Mouse (Mus musculus) limb, embryonic 11.5 days (tissue): Measurements from ENCODE around the gene Klf7. TPM values are rescaled to one million over a fixed set of nuclear protein-coding genes. Genes with fewer than 3 reads are reported as not detected.

Experiments used
- ATAC-seq: fragments of 200-750 bp; cut with Nextera tagmentation; 2 replicates; pipeline ENCODE4 v1.8.0; 2017; ENCODE audit warnings: low read depth; ENCODE audit not compliant: insufficient number of reproducible peaks, low FRiP score, low TSS enrichment
- DNase-seq: peaks from one replicate; pipeline ENCODE4 v3.0.0-alpha.2; 2015; ENCODE audit warnings: low spot score
- H3K27ac ChIP-seq: fragments of 300-500 bp; sonication (generic); replicated peaks from 2 replicates; pipeline ENCODE4 v1.5.1; 2014; ENCODE audit warnings: low read depth, mild to moderate bottlenecking, low read length
- H3K27me3 ChIP-seq: fragments of 300-500 bp; sonication (generic); 2 replicates; pipeline ENCODE4 v1.6.1; 2014; ENCODE audit warnings: mild to moderate bottlenecking, low read length, mixed read lengths; ENCODE audit not compliant: control insufficient read depth, insufficient read depth
- H3K36me3 ChIP-seq: fragments of 300-500 bp; sonication (generic); 2 replicates; pipeline ENCODE4 v1.6.1; 2014; ENCODE audit warnings: mild to moderate bottlenecking, low read length, moderate library complexity, mixed read lengths; ENCODE audit not compliant: control insufficient read depth, insufficient read depth
- H3K4me1 ChIP-seq: fragments of 300-500 bp; sonication (generic); 2 replicates; pipeline ENCODE4 v1.6.1; 2014; ENCODE audit warnings: low read length, mixed read lengths; ENCODE audit not compliant: control insufficient read depth, insufficient read depth
- H3K4me2 ChIP-seq: fragments of 300-500 bp; sonication (generic); 2 replicates; pipeline ENCODE4 v1.6.1; 2014; ENCODE audit warnings: low read depth, mild to moderate bottlenecking, moderate library complexity; ENCODE audit not compliant: severe bottlenecking
- H3K4me3 ChIP-seq: fragments of 300-500 bp; sonication (generic); 2 replicates; pipeline ENCODE4 v1.5.1; 2014; ENCODE audit warnings: low read depth, low read length
- H3K9ac ChIP-seq: fragments of 300-500 bp; sonication (generic); 2 replicates; pipeline ENCODE4 v1.6.1; 2014; ENCODE audit warnings: mild to moderate bottlenecking, low read length
- H3K9me3 ChIP-seq: fragments of 300-500 bp; sonication (generic); 2 replicates; pipeline ENCODE4 v1.6.1; 2016; ENCODE audit warnings: low read length; ENCODE audit not compliant: control insufficient read depth
- WGBS: fragments of 180-500 bp; shearing (Covaris S2); extraction: QIAGEN DNeasy Blood & Tissue Kit; methylation state at CpG from one replicate; pipeline ENCODE4 v1.1.7; 2014; 5-methylcytosine and 5-hydroxymethylcytosine counted together
- polyA plus RNA-seq: library from polyadenylated mRNA; unstranded; fragments of >200 nt; fragmentation: Nextera tagmentation; extraction: Ambion mirVana; gene quantifications from 2 replicates; pipeline ENCODE4 v1.2.1, GENCODE M21; 2014

Gene Klf7
- polyA plus RNA-seq, 1 experiment from 2014 or later: 13.1 TPM

GRCm38 (mm10) chr1:64066320-64067254, 55.5 kb downstream of the Klf7 start:
- Histone ChIP-seq H3K9me3 (no peaks in the 10 kb centered on the region), H3K9ac (no peak overlapping the region), H3K27ac (no peak overlapping the region), H3K4me3 (no peak overlapping the region), H3K4me1 (no peaks in the 10 kb centered on the region), H3K27me3 (no peaks in the 10 kb centered on the region), H3K36me3 (no peaks in the 10 kb centered on the region), H3K4me2 (no peak overlapping the region)
- peak; percentile 67 for DNase-seq
- peak; percentile 89 for ATAC-seq
- 62% methylated on average over 10 of the region's 10 CpGs for WGBS

- no peak overlapping the region for H3K4me3 ChIP-seq
- no peaks in the 10 kb centered on the region for H3K9me3 ChIP-seq
- ATAC-seq (no peak), DNase-seq (no peak)
- no peak overlapping the region for H3K4me2 ChIP-seq
- H3K9ac ChIP-seq: no peak overlapping the region
- 89% methylated on average over 10 of the region's 10 CpGs for WGBS
- no peaks in the 10 kb centered on the region for H3K36me3 ChIP-seq
- no peak overlapping the region for H3K27ac ChIP-seq
- 0 out of 2 replicates have a peak, but pooled peaks cover 10% of the 10 kb centered on the region for H3K4me1 ChIP-seq
- no peaks in the 10 kb centered on the region for H3K27me3 ChIP-seq
Observed at GRCm38 (mm10) chr1:64061488-64061887, 60.6 kb downstream of the Klf7 start.

- Histone ChIP-seq H3K9ac (no peak overlapping the region), H3K27me3 (no peaks in the 10 kb centered on the region), H3K9me3 (no peaks in the 10 kb centered on the region), H3K36me3 (no peaks in the 10 kb centered on the region), H3K27ac (no peak overlapping the region), H3K4me2 (no peak overlapping the region), H3K4me1 (0 out of 2 replicates have a peak, but pooled peaks cover 10% of the 10 kb centered on the region), H3K4me3 (no peak overlapping the region)
- ATAC-seq (no peak), DNase-seq (no peak)
- WGBS: 66% methylated on average over 9 of the region's 9 CpGs
Observed at GRCm38 (mm10) chr1:64060699-64061454, 61.2 kb downstream of the Klf7 start.

DNA sequence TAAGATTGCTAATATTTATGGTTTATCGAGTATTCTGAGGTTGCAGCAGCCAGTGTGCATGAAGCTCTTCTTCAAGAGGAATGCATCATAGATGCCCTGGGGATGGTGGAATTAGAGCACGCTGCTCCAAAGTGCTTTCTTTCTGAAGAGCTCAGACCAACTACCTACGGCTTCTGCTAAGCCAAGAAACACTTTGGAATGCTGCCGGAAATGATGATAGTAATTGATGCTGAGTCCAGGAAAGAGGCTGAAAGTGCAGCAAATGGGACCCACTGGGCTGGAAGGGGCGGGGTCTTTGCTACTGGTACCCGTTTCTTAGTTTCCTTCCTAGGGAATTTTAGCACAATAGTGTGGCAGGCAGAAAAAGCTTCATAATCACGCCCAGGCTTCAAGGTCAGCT, 62.0 kb downstream of the Klf7 start:
- WGBS: 78% methylated on average over 7 of the region's 7 CpGs
- Histone ChIP-seq H3K27ac (no peak overlapping the region), H3K4me1 (0 out of 2 replicates have a peak, but pooled peaks cover 10% of the 10 kb centered on the region), H3K4me2 (no peak overlapping the region), H3K36me3 (no peaks in the 10 kb centered on the region), H3K9me3 (no peaks in the 10 kb centered on the region), H3K4me3 (no peak overlapping the region), H3K27me3 (no peaks in the 10 kb centered on the region), H3K9ac (no peak overlapping the region)
- DNase-seq (no peak), ATAC-seq (no peak)

DNA sequence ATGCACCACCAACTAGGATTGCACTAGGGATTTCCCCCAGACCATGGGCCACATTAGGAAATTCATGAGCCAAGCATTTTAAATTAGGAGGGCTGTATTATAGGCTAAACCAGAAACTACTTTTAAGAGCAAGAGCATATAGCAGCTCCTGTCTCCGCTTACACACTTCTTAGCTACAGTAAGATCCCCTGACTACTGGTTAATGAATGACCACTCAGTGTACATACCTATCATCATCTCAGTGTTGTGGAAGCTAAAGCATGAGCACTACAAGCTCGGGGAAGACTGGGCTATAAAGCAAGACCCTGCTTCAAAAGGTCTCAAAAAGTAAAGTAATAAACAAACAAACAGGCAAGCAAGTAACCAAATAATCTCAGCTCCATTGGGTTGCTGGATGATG, 65.5 kb downstream of the Klf7 start:
- 0 out of 2 replicates have a peak, but pooled peaks cover 10% of the 10 kb centered on the region for H3K4me1 ChIP-seq
- no peak overlapping the region for H3K4me2 ChIP-seq
- DNase-seq (no peak), ATAC-seq (no peak)
- no peaks in the 10 kb centered on the region for H3K36me3 ChIP-seq
- no peak overlapping the region for H3K4me3 ChIP-seq
- H3K27ac ChIP-seq: no peak overlapping the region
- H3K9ac ChIP-seq: no peak overlapping the region
- H3K9me3 ChIP-seq: no peaks in the 10 kb centered on the region
- H3K27me3 ChIP-seq: no peaks in the 10 kb centered on the region
- WGBS: 88% methylated on average over 2 of the region's 2 CpGs

DNA sequence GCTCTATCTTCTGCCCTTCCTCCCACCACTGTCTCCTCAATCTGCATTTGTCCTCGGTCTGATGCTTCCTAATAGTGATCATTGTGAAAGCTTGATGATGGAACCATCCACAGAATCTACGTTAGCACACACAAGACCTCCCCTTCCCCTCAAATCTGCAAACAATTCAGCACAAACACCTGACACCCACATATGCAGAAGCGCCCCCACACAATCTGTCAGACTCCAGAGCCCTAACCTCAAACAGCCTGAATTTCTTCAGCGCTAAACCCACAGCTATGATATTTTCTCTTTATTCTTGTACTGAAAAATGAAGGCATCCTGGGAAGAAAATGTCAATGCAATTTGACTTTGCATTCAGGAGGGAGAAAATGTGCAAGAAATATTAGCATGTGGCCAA, 66.1 kb downstream of the Klf7 start:
- WGBS: 92% methylated on average over 4 of the region's 4 CpGs
- Histone ChIP-seq H3K4me2 (no peak overlapping the region), H3K4me1 (0 out of 2 replicates have a peak, but pooled peaks cover 7% of the 10 kb centered on the region), H3K9ac (no peak overlapping the region), H3K27me3 (no peaks in the 10 kb centered on the region), H3K36me3 (no peaks in the 10 kb centered on the region), H3K9me3 (no peaks in the 10 kb centered on the region), H3K27ac (no peak overlapping the region), H3K4me3 (no peak overlapping the region)
- ATAC-seq: no peak
- DNase-seq: no peak

GRCm38 (mm10) chr1:64055210-64055609, 66.9 kb downstream of the Klf7 start:
- ATAC-seq (no peak), DNase-seq (no peak)
- Histone ChIP-seq H3K9me3 (no peaks in the 10 kb centered on the region), H3K9ac (no peak overlapping the region), H3K27me3 (no peaks in the 10 kb centered on the region), H3K36me3 (no peaks in the 10 kb centered on the region), H3K4me3 (no peak overlapping the region), H3K4me2 (no peak overlapping the region), H3K4me1 (0 out of 2 replicates have a peak, but pooled peaks cover 1% of the 10 kb centered on the region), H3K27ac (no peak overlapping the region)
- WGBS: 97% methylated on average over 4 of the region's 4 CpGs

GRCm38 (mm10) chr1:64052069-64052750, 69.9 kb downstream of the Klf7 start:
- H3K4me2 ChIP-seq: no peak overlapping the region
- ATAC-seq (no peak), DNase-seq (no peak)
- no peaks in the 10 kb centered on the region for H3K27me3 ChIP-seq
- no peak overlapping the region for H3K27ac ChIP-seq
- no peak overlapping the region for H3K9ac ChIP-seq
- H3K9me3 ChIP-seq: no peaks in the 10 kb centered on the region
- H3K4me3 ChIP-seq: no peak overlapping the region
- no peaks in the 10 kb centered on the region for H3K4me1 ChIP-seq
- H3K36me3 ChIP-seq: no peaks in the 10 kb centered on the region
- 81% methylated on average over 7 of the region's 7 CpGs for WGBS
